Mouse (Mus musculus) bone marrow, adult 2 months (tissue): Measurements from ENCODE around the gene Rmnd5a.

Experiments
- CTCF ChIP-seq: fragments of 200-500 bp; IDR thresholded peaks from 2 replicates; pipeline ENCODE4 v1.5.1; 2011; ENCODE audit warnings: low read length, control low read depth; ENCODE audit not compliant: control insufficient read depth, insufficient read depth
- POLR2A ChIP-seq: fragments of 200-500 bp; IDR thresholded peaks from 2 replicates; pipeline ENCODE4 v1.6.1; 2011; ENCODE audit warnings: low read depth, mild to moderate bottlenecking, control low read depth, low read length, borderline replicate concordance; ENCODE audit not compliant: control insufficient read depth

- TF ChIP-seq POLR2A, result no peak
- no peak for TF ChIP-seq CTCF
Measured at GRCm38 (mm10) chr6:71352201-71352600, 88.2 kb downstream of the Rmnd5a start.
